Mouse (Mus musculus) embryonic facial prominence, embryonic 13.5 days (tissue): Measurements from ENCODE around the gene Creb5. TPM values are rescaled to one million over a fixed set of nuclear protein-coding genes. Genes with fewer than 3 reads are reported as not detected.
A peak's percentile ranks its signal among the peaks of the same experiment; 100 is the strongest.

Experiments used
- ATAC-seq: fragments of 200-750 bp; cut with Nextera tagmentation; 2 replicates; pipeline ENCODE4 v1.8.0; 2017; ENCODE audit warnings: low read depth; ENCODE audit not compliant: insufficient number of reproducible peaks, insufficient read depth, low FRiP score, low TSS enrichment
- H3K27ac ChIP-seq: fragments of 300-500 bp; sonication (generic); 2 replicates; pipeline ENCODE4 v1.5.1; 2015; ENCODE audit warnings: moderate library complexity, mild to moderate bottlenecking, inconsistent platforms
- H3K27me3 ChIP-seq: fragments of 300-500 bp; sonication (generic); 2 replicates; pipeline ENCODE4 v1.6.1; 2015; ENCODE audit warnings: mild to moderate bottlenecking, inconsistent platforms
- H3K36me3 ChIP-seq: fragments of 300-500 bp; sonication (generic); 2 replicates; pipeline ENCODE4 v1.6.1; 2015; ENCODE audit warnings: mild to moderate bottlenecking, inconsistent platforms
- H3K4me1 ChIP-seq: fragments of 300-500 bp; sonication (generic); 2 replicates; pipeline ENCODE4 v1.6.1; 2015; ENCODE audit warnings: inconsistent platforms
- H3K4me2 ChIP-seq: fragments of 300-500 bp; sonication (generic); 2 replicates; pipeline ENCODE4 v1.6.1; 2015; ENCODE audit warnings: moderate library complexity, mild to moderate bottlenecking, inconsistent platforms
- H3K4me3 ChIP-seq: fragments of 300-500 bp; sonication (generic); 2 replicates; pipeline ENCODE4 v1.5.1; 2015; ENCODE audit warnings: mild to moderate bottlenecking, inconsistent platforms
- H3K9ac ChIP-seq: fragments of 300-500 bp; sonication (generic); 2 replicates; pipeline ENCODE4 v1.6.1; 2015; ENCODE audit warnings: mild to moderate bottlenecking, inconsistent platforms
- H3K9me3 ChIP-seq: fragments of 300-500 bp; sonication (generic); 2 replicates; pipeline ENCODE4 v1.6.1; 2016; ENCODE audit warnings: inconsistent platforms
- WGBS: fragments of 180-500 bp; shearing (Covaris S2); methylation state at CpG from one replicate; pipeline ENCODE4 v1.1.7; 2015; ENCODE audit warnings: mixed read lengths; 5-methylcytosine and 5-hydroxymethylcytosine counted together
- polyA plus RNA-seq: library from polyadenylated mRNA; unstranded; fragments of >200 nt; fragmentation: Nextera tagmentation; extraction: Ambion mirVana; gene quantifications from 2 replicates; pipeline ENCODE4 v1.2.1, GENCODE M21; 2015

Gene Creb5
- polyA plus RNA-seq, 1 experiment from 2014 or later = 21.8 TPM

DNA sequence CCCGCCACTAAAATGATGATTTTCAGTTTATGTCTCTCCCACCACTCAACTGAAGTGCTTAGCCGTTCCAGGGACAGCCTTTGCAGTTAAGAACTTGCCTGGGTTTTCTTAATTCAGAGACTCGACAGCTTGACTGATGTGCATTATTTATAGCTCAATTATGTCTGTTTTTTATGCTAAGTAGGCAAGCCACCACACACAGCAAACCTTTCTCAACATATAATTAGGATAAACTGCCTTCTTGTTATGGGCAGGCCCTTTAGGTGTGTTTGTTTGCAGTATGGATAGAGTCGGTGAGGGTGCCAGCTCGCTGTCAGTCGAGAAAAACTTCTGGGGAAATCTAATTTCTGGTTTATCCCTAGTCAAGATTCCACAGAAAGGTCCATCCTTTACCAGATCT, 409.4 kb downstream of the Creb5 start:
- 61% methylated on average over 6 of the region's 6 CpGs for WGBS
- Histone ChIP-seq H3K27ac (peak overlapping the region; percentile 60; the same call in 1 of the 2 replicates), H3K36me3 (no peaks in the 10 kb centered on the region), H3K4me3 (no peak overlapping the region), H3K27me3 (no peaks in the 10 kb centered on the region), H3K9ac (0 out of 2 replicates have a peak overlapping the region, but pooled peaks have one; percentile 4), H3K4me2 (no peak overlapping the region), H3K9me3 (no peaks in the 10 kb centered on the region), H3K4me1 (peaks cover 23% of the 10 kb centered on the region)
- no peak for ATAC-seq

DNA sequence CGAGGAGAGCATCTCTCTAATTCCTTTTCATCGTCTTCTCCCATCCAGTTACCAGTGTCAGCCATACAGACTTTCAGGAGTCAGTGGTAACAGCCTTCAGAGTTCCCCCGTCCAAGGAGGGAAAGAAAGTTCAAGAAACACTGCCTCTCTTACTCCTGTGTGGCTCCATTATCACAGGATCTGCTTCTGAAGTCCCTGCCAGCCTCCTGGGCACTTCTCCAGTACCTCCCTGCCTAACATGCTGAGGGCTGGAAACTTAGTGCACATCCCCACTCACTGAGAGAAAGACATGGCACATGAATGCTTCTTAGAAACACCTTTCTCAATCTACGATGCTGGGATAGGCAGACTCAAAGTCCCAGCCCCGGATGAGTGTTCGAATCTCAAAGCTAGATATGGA, 409.9 kb downstream of the Creb5 start:
- Histone ChIP-seq H3K4me1 (peaks cover 23% of the 10 kb centered on the region), H3K36me3 (no peaks in the 10 kb centered on the region), H3K27me3 (no peaks in the 10 kb centered on the region)

DNA sequence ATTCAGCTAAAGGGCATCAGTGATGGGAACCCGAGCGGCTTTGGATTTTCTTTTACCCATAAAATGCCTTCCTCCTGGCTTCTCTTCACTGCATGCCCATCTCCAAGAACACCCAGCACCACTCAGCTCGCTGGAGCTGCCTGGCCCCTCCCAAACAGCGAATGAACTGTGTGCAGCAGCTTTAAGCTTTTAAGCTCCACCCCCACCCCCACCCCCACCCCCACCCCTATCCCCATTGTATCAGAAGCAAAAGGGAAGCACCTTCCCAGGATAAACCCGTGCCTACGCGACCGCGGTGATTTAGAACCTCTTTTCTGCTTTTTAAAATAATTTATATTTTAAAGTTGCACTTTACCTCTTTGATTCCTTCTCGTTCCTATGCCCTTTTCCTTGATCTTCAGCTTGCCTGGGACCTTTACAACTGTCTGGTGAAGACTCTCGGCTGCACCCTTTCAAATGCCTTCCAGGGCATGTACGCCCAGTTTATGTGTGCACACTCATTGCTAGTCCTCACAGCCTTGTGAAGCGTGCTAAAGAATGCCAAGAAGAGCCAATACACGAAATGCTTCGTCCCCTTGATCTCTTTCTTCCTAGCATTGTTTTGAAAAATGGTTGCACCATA, 411.2 kb downstream of the Creb5 start:
- Histone ChIP-seq H3K27ac (no peak overlapping the region), H3K36me3 (no peaks in the 10 kb centered on the region), H3K9ac (no peak overlapping the region), H3K27me3 (no peaks in the 10 kb centered on the region), H3K4me1 (peaks cover 23% of the 10 kb centered on the region), H3K9me3 (no peaks in the 10 kb centered on the region), H3K4me2 (peak overlapping the region; percentile 46), H3K4me3 (no peak overlapping the region)
- 12% methylated on average over 15 of the region's 15 CpGs for WGBS
- no peak for ATAC-seq

More for the DNA sequence above, 409.9 kb downstream of the Creb5 start:
- Histone ChIP-seq H3K9me3 (no peaks in the 10 kb centered on the region), H3K4me2 (no peak overlapping the region), H3K27ac (peak overlapping the region; percentile 60; the same call in 1 of the 2 replicates), H3K4me3 (no peak overlapping the region), H3K9ac (0 out of 2 replicates have a peak overlapping the region, but pooled peaks have one; percentile 4)
- WGBS = 77% methylated on average over 6 of the region's 6 CpGs
- no peak for ATAC-seq

DNA sequence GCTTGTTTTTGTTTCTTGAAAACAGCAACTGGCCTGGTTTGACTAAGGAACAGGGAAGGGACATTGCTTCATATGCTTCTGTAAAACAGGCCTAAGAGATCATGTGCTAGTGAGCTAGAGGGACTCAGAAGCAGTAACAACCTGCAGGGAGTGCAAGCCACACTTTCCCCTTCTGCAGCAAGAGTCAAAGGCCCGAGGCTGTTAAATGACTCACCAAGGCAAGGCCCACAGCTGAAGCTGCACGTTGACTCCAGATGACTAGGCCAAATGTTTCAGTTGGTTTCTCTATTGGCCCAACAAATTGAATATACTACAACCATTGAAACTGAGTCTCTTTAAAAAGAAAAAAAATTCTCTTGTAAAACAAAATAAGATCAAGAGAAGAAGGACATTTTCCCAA, 417.4 kb downstream of the Creb5 start:
- WGBS = 20% methylated on average over 2 of the region's 2 CpGs
- Histone ChIP-seq H3K4me2 (no peak overlapping the region), H3K4me1 (no peaks in the 10 kb centered on the region)

DNA sequence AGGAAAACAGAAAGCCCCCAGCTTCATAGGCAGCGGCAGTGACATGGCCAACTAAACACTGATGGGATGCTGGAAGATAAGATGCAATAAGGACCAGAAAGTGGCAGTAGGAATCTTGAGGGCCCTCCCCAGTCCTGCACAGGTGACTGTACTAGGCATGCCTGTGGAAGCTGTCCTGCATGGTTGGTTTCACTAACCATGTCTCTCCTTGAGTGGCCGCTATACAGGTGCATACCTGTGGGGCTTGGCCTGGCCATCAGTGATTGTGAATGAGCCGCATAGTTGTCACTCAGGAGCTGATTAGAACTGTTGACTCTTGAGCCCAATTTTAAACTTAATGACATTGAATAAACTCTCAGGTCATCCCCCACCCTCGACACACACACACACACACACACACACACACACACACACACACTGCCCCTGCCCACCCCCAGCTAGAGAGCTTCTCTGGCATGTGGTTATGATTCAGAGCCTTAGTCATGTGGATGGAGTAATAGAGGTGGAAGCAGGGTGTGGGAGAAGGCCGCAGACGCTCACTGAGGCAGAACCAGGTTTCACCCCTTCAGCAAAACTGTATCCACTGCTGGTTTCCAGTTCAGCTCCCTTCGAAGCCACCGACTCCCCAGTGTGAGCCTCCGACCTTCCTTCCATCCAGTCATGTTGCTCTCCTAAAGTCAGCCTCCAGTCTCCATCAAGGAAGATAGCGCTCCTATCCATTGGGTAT, 419.7 kb downstream of the Creb5 start:
- no peaks in the 10 kb centered on the region for H3K27me3 ChIP-seq
- H3K36me3 ChIP-seq = no peaks in the 10 kb centered on the region
- 80% methylated on average over 10 of the region's 10 CpGs for WGBS
- H3K27ac ChIP-seq = no peak overlapping the region
- no peak overlapping the region for H3K4me2 ChIP-seq
- H3K9me3 ChIP-seq = no peaks in the 10 kb centered on the region
- no peak overlapping the region for H3K9ac ChIP-seq
- H3K4me3 ChIP-seq = no peak overlapping the region
- no peaks in the 10 kb centered on the region for H3K4me1 ChIP-seq
- ATAC-seq = no peak

More for the DNA sequence above, 417.4 kb downstream of the Creb5 start:
- Histone ChIP-seq H3K4me3 (no peak overlapping the region), H3K36me3 (no peaks in the 10 kb centered on the region), H3K9me3 (no peaks in the 10 kb centered on the region), H3K9ac (no peak overlapping the region), H3K27ac (no peak overlapping the region), H3K27me3 (no peaks in the 10 kb centered on the region)
- no peak for ATAC-seq

DNA sequence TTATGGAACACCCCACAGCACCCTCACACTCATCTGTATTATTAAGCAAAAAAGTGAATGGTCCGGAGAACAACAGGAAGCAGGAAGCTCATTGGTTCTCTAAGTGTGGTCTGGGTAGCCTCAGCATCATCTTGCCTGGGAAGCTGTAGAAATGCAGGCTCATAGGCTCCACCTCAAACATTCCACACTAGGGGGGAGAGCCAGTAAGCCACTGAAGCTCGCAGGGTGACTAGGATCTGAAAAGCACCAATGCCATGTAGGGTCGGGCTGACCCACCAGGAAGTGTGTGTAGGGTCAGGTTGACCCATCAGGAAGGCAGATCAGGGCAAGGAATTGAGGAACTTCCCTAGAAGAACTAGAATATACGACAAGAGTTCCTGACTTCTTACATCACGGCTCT, 420.7 kb downstream of the Creb5 start:
- Histone ChIP-seq H3K9ac (no peak overlapping the region), H3K27ac (no peak overlapping the region), H3K4me1 (no peaks in the 10 kb centered on the region), H3K9me3 (no peaks in the 10 kb centered on the region), H3K4me2 (no peak overlapping the region), H3K4me3 (no peak overlapping the region), H3K36me3 (no peaks in the 10 kb centered on the region), H3K27me3 (no peaks in the 10 kb centered on the region)
- no peak for ATAC-seq
- 73% methylated on average over 5 of the region's 5 CpGs for WGBS

DNA sequence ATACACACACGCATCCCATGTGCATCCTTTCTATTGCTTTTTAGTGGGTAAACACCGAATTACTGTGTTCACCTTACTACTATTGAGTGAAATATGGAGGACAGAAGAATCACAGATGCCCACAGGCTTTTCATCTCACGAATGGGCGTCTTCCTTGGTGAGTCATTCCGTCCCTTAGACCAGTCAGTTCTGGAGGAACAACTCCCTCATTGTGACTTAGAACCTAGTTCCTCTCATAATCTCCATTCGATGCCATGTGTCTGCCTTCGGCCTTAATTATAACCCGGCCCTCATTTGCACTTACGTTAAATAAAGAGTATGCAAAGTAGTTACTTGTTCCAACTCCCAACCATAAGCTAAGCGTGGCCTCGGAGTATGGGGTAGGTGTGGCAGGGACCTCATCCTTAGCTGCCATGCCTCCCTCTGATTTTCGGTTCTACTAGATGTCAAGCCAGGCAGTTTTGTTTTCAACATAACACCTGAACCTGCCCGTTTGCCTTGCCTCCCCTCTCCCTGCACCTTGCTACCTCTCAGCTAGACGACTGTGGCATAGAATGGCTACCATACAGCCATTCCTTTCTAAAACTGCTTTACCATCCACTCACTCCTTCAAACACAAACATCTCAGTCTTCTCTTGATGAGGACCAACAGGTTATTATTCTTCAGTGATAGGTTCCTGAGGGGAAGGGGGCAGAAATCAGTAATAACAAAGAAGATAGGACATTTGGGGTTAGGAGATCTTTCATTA, 422.8 kb downstream of the Creb5 start:
- WGBS = 90% methylated on average over 14 of the region's 14 CpGs
- H3K36me3 ChIP-seq = no peaks in the 10 kb centered on the region
- no peak overlapping the region for H3K4me3 ChIP-seq
- no peaks in the 10 kb centered on the region for H3K9me3 ChIP-seq
- H3K4me1 ChIP-seq = no peaks in the 10 kb centered on the region
- H3K27me3 ChIP-seq = no peaks in the 10 kb centered on the region
- no peak overlapping the region for H3K4me2 ChIP-seq
- ATAC-seq = no peak
- H3K27ac ChIP-seq = no peak overlapping the region
- H3K9ac ChIP-seq = no peak overlapping the region

DNA sequence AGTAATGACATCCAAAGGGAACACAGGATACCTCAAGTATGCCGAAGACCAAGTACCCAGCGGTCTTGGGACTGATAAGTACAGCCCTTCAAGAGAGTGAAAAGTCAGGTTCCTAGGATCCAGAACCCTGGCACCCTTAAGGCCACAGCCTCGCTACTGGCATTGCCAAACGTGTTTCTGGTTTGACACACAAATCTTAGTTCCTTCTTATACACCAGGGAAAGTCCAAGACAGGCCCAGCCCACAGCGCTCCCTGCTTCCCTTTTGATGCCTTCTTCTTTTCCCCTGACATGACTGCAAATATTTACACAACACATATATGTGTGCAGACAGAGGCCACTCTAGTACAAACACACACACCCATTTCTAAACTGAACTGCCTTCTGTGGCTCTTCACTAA, 423.5 kb downstream of the Creb5 start:
- WGBS = 80% methylated on average over 5 of the region's 5 CpGs
- no peak overlapping the region for H3K4me2 ChIP-seq

DNA sequence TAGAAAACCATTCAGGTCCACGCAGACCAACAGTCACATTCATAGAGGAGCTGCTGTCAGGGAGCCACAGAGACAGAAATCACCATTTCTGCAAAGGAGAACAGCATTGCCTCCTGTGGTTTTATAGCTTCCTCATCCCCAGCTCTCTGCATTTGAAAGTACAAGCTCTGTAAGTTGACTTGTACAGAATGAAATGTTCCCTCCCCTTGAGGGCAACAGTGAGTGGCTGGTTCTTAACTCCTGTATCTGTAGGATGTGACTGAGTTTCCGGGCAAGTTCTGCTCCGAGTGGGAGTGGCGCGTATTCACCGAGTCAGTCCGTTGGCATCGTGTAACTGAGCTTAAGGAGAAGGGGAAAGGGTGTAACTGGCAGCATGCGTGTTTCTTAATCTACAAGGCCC, 426.1 kb downstream of the Creb5 start:
- Histone ChIP-seq H3K27ac (no peak overlapping the region), H3K36me3 (no peaks in the 10 kb centered on the region), H3K4me1 (no peaks in the 10 kb centered on the region; the same call in 1 of the 2 replicates), H3K4me3 (no peak overlapping the region), H3K9ac (no peak overlapping the region), H3K27me3 (no peaks in the 10 kb centered on the region), H3K4me2 (no peak overlapping the region), H3K9me3 (no peaks in the 10 kb centered on the region)
- no peak for ATAC-seq
- 86% methylated on average over 9 of the region's 9 CpGs for WGBS

More for the DNA sequence above, 423.5 kb downstream of the Creb5 start:
- no peak overlapping the region for H3K9ac ChIP-seq
- H3K4me3 ChIP-seq = no peak overlapping the region
- no peaks in the 10 kb centered on the region; the same call in 1 of the 2 replicates for H3K4me1 ChIP-seq
- ATAC-seq = no peak
- no peak overlapping the region for H3K27ac ChIP-seq
- no peaks in the 10 kb centered on the region for H3K9me3 ChIP-seq
- H3K36me3 ChIP-seq = no peaks in the 10 kb centered on the region
- H3K27me3 ChIP-seq = no peaks in the 10 kb centered on the region

DNA sequence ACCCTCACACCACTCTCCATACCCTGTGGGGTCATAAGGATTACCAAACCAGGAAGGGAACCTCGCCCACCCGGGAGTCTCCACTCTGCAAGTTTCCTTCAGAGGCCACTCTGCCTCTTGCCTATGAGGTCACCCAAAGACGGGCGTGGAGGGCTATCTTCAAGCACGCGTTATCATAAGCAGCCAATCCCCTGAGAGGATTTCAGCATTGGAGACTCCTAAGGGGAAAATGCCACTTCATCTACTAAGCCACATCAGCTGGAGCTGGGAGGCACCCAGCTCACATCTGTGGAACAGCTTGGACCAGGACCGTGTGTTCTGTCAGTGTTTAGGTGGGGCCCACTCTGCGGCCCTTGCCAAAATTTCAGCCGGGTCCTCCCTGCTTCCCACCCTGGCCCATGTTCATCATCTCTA, 427.8 kb downstream of the Creb5 start:
- H3K4me1 ChIP-seq = no peaks in the 10 kb centered on the region; the same call in 1 of the 2 replicates
- H3K9ac ChIP-seq = no peak overlapping the region
- no peak for ATAC-seq
- WGBS = 93% methylated on average over 9 of the region's 9 CpGs
- H3K27me3 ChIP-seq = 0 out of 2 replicates have a peak, but pooled peaks cover 4% of the 10 kb centered on the region
- no peak overlapping the region for H3K4me3 ChIP-seq
- no peaks in the 10 kb centered on the region for H3K36me3 ChIP-seq
- no peak overlapping the region for H3K4me2 ChIP-seq
- no peaks in the 10 kb centered on the region for H3K9me3 ChIP-seq
- no peak overlapping the region for H3K27ac ChIP-seq

DNA sequence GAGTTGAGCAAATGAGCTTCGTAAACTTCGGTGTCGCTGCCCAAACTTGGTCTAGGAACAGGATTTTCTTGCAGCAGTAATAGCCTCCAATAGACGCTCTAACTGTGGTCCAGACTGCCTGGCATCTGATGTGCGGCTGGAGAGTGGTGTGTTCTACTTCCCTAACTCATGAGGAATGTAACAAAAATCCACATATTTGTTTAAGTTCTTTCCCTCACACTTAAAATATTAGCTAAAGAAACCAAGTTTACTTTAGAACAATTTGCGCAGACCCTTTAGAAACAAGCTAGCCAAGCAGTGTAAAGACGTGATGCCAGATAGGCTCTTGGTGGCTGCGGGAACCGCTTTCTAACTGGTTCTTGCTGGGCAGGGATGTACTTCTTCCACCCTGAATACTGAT, 428.9 kb downstream of the Creb5 start:
- Histone ChIP-seq H3K36me3 (no peaks in the 10 kb centered on the region), H3K9ac (no peak overlapping the region), H3K27me3 (0 out of 2 replicates have a peak, but pooled peaks cover 4% of the 10 kb centered on the region), H3K27ac (no peak overlapping the region), H3K4me2 (no peak overlapping the region), H3K4me3 (no peak overlapping the region), H3K9me3 (no peaks in the 10 kb centered on the region), H3K4me1 (peaks cover 3% of the 10 kb centered on the region; the same call in 1 of the 2 replicates)
- WGBS = 80% methylated on average over 9 of the region's 9 CpGs
- ATAC-seq = no peak
